Mouse (Mus musculus): ENCODE results near the gene March1.

Gene March1

GRCm38 (mm10) chr8:66022815-66023214 is 405.1 kb downstream of the March1 start:
- DNase-seq (ENCODE audit: low spot score) = no peak

- no peak for DNase-seq (ENCODE audit: low spot score)
These were observed 416.0 kb downstream of the March1 start for GRCm38 (mm10) chr8:66033651-66034050.

DNA sequence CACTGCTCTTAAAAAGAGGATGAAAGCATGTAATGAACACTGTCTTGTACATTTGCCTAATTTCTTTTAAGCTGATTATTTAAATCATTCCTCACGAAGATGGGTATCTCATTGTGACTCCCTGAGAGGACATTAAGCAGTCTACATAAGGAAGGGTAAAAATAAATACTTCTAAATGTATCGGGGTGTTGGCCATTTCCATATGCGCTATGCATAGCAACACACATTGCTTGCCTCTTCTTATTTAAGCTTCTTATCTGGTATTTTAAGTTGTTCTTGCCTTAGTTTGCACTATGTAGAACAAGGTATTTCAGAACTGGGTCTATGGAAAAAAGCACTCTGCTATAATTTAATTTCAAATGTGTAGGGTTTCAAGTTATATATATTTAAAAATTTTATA is 416.7 kb downstream of the March1 start:
- DNase-seq (ENCODE audit: low spot score) = no peak

DNA sequence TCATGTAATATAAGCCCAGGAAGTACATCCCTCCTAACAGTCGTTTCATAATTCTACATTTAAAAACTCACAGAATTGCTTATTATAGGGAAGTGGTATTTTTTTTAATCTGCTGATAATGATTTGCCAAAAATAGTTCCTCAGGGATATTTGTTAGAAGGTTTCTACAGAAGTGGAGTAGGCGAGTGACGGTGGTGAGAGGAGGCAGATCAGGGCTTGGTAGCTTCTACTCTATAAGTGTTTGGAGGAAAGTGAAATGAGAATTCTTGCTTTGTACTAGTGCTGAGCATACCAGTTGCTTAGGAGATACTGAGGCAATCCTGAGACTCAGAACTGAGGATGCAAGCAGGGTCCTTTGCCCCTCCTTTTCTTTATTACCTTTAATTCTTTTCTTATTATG is 476.5 kb downstream of the March1 start:
- no peak for DNase-seq (ENCODE audit: low spot score)

- DNase-seq (ENCODE audit: low spot score) = no peak
These were observed 480.4 kb downstream of the March1 start for GRCm38 (mm10) chr8:66098148-66098547.

DNA sequence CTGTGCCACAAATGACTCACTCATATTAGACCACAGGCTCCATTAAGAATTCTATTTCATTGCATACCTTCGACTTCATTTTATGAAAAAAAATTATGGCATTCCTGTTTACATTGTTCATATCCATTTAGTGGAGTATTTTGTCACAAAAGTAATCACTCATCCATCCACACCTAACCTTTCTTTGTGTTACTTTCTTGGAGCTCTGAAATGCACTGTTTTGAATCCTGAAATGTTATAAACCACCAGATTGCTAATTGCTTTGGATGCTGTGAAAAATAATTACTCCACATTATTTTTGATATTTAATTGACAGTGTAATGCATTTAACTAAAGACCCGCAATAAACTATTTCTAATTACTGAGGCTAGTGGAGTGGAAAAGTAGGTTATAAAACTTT is 501.6 kb downstream of the March1 start:
- DNase-seq (ENCODE audit: low spot score) = no peak

DNA sequence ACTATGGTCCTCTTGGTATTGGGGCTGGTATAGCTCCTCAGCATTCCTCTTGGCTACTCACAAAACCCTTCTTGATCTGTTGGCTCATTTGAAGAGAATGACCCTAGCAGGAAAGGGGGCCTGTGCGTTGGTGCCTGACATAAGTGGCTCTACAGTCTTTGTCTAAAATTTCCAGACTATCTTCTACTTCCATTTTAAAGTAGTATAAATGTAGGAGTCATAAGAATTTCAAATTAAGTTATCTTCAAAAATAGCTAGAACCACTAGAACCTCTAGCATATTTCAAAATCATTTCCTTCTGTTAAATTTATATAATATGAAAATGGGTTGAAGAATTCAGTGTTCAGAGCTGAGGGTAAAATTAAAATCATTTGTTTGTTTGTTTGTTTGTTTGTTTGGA is 541.9 kb downstream of the March1 start:
- no peak for DNase-seq (ENCODE audit: low spot score)

DNA sequence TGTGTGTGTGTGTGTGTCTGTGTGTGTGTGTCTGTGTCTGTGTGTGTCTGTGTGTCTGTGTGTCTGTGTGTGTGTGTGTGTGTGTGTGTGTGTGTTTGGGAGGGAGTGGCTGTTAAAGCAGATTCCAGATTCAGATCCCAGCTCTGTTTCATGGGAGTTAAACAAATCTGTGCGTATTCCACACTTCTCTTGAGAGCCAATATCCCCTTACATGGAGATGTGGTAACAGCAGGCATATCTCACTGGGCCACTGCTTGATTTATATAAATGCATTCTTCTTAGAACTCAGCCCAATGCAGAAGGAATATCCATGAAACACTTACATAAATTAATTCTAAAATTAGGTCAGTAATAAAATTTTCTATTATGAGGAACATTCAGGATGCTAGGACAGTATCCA is 549.1 kb downstream of the March1 start:
- no peak for DNase-seq (ENCODE audit: low spot score)

DNA sequence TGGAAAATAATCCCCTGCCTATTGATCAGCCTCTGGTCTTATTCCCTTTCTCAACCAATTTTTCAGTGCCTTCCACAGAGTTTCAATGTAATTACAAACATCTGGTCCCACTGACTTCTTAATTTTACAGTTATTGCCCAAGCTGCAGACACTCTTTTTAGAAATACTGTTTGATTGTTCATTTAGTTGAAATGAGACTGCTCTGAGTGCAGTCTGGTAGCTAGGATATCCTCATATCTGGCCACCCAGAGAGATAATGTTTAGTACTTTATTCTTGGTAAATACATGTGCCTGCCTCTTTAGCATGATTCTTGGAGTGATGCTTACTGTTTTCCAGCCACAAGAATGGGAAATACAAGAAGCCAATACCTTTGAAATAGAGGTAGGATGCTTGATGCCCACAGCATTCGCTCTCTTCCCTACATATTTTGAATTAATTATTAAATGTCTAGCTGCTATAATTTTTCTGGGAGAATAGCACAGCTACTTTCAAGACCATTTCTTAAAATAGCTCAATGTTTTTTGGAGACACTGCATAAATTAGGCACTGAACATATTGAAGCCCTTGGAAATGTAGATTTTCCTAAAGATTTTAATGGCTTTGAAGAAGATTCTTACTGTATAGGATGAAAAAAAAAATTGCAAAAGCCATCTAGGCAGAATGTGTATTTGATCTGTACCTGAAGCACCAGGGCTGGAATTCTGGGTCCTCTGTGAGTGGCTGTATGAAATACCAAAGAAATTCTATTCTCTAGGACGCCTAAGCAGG is 549.9 kb downstream of the March1 start:
- DNase-seq (ENCODE audit: low spot score) = no peak

DNA sequence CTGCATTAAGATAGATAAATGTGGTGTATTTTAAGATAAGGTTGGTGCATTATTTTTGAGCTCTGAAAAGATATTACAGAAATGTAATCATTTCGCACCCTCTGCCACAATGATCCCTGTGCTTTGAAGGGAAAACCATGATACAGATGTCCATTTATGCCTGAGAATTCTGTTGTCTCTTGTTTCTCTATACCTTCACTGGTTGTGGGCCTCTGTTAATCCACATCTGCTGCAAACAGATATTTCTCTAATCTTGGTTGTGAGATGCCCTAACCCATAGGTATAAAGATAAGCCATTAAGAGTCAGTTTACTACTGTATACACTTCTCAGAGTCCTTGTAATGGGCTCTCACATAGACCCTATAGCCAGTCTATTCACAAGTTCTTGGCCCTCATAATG is 561.6 kb downstream of the March1 start:
- no peak for DNase-seq (ENCODE audit: low spot score)

DNA sequence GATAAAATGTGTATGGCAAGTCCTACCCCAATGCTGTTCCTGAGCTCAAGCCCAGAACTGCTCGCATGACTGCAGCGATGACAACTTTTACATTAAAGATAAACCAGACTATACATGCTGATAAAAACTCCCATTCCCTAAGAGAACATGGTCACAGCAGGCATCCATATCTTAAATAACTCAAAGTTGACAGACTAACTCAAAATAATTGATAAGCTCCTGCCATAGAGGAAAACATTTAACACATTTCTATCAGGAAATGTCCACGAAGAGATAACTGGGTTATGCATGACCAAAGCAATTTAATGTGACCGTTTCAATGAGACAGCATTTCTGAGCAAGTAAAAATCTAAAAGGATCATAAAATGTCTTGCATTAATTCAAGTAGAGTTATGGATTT is 563.6 kb downstream of the March1 start:
- DNase-seq (ENCODE audit: low spot score) = no peak

GRCm38 (mm10) chr8:66182257-66182656 is 564.6 kb downstream of the March1 start:
- no peak for DNase-seq (ENCODE audit: low spot score)

GRCm38 (mm10) chr8:66183454-66183853 is 565.8 kb downstream of the March1 start:
- DNase-seq (ENCODE audit: low spot score) = no peak

DNA sequence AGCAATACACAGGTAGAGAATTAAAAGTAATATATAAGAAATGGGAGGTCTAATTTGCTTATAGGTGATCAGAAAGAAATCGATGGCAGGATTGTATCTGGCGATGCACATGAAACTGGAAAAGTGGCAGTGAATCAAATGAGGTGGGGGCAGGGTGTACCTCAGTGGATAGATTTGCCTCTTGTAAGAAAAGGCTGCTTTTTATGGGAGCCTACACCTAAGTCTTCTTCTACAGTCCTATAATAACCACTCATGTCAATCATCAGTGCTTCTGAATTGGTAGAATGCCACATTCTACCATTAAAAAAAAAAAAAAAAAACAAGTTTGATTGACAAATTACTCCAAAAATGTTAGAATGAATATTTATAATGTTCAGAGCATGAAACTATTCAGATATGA is 567.5 kb downstream of the March1 start:
- DNase-seq (ENCODE audit: low spot score) = no peak

DNA sequence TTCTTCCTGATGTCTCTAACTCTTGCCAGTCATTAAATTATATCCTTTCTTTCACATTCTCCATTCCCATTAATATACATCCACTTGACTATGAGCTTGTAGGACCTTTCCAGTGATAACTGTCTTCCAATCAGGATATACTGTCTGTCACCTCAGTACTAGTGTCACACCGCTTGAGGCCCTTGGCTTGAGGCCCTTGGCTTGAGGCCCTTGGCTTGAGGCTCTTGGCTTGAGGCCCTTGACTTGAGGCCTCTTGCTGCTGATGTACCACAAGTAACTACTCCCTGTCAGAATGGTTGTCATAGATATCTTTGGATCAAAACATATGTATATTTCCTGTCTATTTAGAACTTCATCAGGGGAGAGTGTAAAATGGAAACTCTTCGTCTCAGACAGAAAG is 576.7 kb downstream of the March1 start:
- DNase-seq (ENCODE audit: low spot score) = no peak

DNA sequence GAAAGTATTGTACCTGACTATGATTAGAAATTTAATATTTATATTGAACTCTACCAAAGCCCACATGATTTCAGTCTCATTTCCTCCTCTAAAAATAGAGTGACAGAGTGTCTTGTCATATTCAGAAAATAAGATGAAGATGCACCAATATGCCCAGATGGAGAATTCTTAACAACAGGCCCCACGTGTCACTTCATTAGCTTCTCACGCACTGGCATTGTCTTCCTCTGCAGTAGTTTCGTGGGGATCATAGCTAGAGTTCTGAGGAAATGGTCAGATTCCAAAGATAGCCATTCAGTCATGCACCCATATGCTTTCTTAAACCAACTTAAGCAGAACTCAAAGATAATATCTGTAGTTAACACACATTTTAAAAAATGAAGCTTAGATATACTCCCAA is 582.5 kb downstream of the March1 start:
- DNase-seq (ENCODE audit: low spot score) = no peak

DNA sequence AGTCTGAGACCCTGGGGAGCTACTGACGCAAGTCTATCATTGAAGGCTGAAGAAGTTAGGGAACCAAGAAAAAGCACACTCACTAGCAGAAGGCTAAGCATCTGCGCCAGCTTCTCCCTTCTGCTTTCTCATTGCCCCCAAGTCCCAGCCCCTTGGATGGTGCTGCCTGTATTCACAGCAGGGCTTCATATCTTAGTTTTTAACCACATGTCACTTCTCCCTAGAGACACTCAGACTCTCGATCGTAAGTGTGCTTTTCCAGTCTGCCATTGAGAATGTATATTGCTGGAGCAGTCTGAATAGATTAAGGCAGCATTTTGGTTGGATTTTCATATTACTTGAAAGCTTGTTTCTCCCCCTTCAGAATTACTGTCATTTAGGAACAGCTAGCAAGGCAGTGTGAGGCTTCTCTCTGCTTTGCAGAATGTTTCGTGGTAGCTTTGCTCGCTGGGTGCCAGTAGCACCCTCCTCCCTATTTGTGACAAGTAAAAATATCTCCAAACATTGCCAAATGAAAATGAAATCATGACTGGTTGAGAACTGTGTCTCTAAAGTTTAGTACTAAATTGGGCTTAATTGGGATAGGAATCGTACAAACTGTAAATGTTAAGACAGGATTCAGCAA is 586.2 kb downstream of the March1 start:
- DNase-seq (ENCODE audit: low spot score) = no peak

DNA sequence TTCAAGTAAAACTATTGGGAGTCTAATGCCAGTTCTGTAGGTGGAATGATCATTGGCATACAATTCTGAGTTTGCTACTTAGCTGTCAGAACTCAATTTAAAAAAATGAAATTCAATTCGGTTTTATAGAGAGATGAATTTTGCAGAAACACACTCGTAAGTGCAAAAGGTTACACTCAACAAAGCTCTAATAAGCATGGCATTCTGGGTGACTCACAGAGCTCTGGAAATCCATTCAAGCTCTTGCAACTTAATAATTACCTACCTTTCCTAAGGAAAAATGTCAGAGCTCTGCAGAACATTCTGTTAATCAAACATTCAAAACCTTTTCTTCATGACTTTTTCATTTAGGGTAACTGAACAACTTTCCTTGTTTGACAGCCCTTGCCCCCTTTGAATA is 591.9 kb downstream of the March1 start:
- DNase-seq (ENCODE audit: low spot score) = no peak

DNA sequence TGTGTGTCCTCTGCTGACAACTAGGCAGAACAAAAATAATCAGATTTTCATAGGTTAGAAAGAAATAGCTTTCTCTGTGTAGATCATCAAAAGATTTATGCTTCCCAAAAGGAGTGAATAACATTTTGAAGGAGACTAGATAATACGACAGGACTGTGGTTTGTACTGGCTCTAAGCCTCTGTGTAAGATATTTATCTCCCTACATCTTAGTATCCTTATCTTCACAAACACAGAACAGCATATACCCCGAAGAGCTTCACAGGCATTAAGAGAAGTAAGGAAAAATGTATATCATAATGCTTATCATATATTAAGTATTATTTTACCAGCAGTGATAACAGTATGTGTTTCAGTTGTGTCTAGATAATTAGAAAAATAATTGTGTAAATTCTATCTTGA is 592.6 kb downstream of the March1 start:
- no peak for DNase-seq (ENCODE audit: low spot score)

- no peak for DNase-seq (ENCODE audit: low spot score)
These were observed 602.3 kb downstream of the March1 start for GRCm38 (mm10) chr8:66219974-66220373.

DNA sequence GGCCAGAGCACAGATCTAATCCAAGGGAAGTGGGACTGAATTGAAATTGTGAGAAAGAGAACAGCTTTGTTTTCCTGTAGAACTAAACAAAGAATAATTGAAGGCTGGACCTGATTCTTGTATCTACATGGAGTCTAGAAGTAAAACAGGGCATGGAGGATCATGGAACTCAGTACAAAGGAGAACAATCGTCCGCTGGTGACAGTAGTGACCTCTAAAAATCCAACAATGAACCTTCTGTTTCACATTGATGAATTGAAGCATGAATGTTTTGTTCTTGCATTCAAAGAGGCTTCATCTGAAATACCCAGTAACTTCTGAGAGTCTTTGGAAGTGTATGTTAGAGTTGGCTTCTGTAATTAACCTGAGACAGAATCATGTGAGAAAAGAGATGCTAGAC is 612.2 kb downstream of the March1 start:
- DNase-seq (ENCODE audit: low spot score) = no peak

- no peak for DNase-seq (ENCODE audit: low spot score)
These were observed 651.8 kb downstream of the March1 start for GRCm38 (mm10) chr8:66269546-66269945.

GRCm38 (mm10) chr8:66270116-66270515 is 652.4 kb downstream of the March1 start:
- no peak for DNase-seq (ENCODE audit: low spot score)

DNA sequence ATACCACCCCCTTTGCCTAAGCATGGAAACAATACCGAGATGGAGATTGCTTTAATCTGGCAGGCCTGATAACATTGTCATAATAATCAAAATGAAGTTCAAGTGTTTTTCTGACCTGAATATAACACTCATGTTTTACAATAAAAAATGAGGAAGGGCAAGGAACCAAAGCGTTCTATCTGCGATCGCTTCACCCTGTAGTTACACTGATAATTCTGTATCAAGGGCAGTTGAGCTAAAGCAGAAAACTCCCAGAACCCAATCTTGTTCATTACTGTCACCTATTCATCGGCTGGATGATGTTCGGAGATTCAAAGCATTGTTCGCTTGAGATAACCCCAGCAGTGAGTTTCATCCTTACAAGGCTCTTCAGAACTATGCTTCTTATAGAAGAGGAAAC is 700.1 kb downstream of the March1 start:
- DNase-seq (ENCODE audit: low spot score) = no peak

Data from MN1 (cell line).